Mouse (Mus musculus) spleen, adult 2 months (tissue): ENCODE results near the gene Dirc2. TPM values are rescaled to one million over a fixed set of nuclear protein-coding genes. Genes with fewer than 3 reads are reported as not detected.

ENCODE experiments used
- DNase-seq, 2 experiments: peaks; one replicate each; pipeline versions ENCODE4 v3.0.0 to v3.0.0-alpha.2; 2012 to 2021; ENCODE audit warnings: low spot score in 2 of 2, low read depth in 1 of 2
- H3K27ac ChIP-seq: fragments of 200-500 bp; 2 replicates; pipeline ENCODE4 v1.5.1; 2012; ENCODE audit warnings: low read length, inconsistent platforms; ENCODE audit not compliant: insufficient read depth
- H3K27me3 ChIP-seq: fragments of 200-500 bp; 2 replicates; pipeline ENCODE4 v1.6.1; 2012; ENCODE audit warnings: mild to moderate bottlenecking, moderate library complexity, low read length, inconsistent platforms; ENCODE audit not compliant: control insufficient read depth, insufficient read depth
- H3K36me3 ChIP-seq: fragments of 200-500 bp; 2 replicates; pipeline ENCODE4 v1.6.1; 2012; ENCODE audit warnings: mild to moderate bottlenecking, low read length, inconsistent platforms; ENCODE audit not compliant: control insufficient read depth, insufficient read depth
- H3K4me1 ChIP-seq: fragments of 200-500 bp; 2 replicates; pipeline ENCODE4 v1.6.1; 2011; ENCODE audit warnings: inconsistent platforms; ENCODE audit not compliant: control insufficient read depth, insufficient read depth, insufficient read length
- H3K4me3 ChIP-seq: fragments of 200-500 bp; 2 replicates; pipeline ENCODE4 v1.5.1; 2011; ENCODE audit warnings: mild to moderate bottlenecking, inconsistent platforms; ENCODE audit not compliant: insufficient read depth, insufficient read length; ENCODE audit errors: extremely low read depth
- CTCF ChIP-seq: fragments of 200-500 bp; IDR thresholded peaks from 2 replicates; pipeline ENCODE4 v1.5.1; 2011; ENCODE audit warnings: mild to moderate bottlenecking, inconsistent platforms; ENCODE audit not compliant: insufficient read depth, insufficient read length, insufficient replicate concordance; ENCODE audit errors: extremely low read depth
- POLR2A ChIP-seq: fragments of 200-500 bp; IDR thresholded peaks from 2 replicates; pipeline ENCODE4 v1.6.1; 2011; ENCODE audit warnings: low read depth, low read length, inconsistent platforms
- WGBS: fragments of 180-500 bp; shearing (Covaris S2); methylation state at CpG from one replicate; pipeline ENCODE4 v1.1.7; 2018; 5-methylcytosine and 5-hydroxymethylcytosine counted together
- polyA plus RNA-seq: library from polyadenylated mRNA; depleted of rRNA; stranded (reverse); fragments of >200 nt; gene quantifications from 2 replicates; pipeline ENCODE4 v1.2.3, GENCODE M21; 2012

Gene Dirc2
- polyA plus RNA-seq, 1 experiment = 20.7 TPM

GRCm38 (mm10) chr16:35711004-35711403 is 58.2 kb downstream of the Dirc2 start:
- Histone ChIP-seq H3K36me3 (peaks cover 3% of the 10 kb centered on the region), H3K4me1 (no peaks in the 10 kb centered on the region), H3K27me3 (no peaks in the 10 kb centered on the region), H3K4me3 (no peak overlapping the region), H3K27ac (no peak overlapping the region)
- no peak for DNase-seq
- TF ChIP-seq POLR2A (no peak), CTCF (no peak)
- WGBS = 92% methylated on average over 7 of the region's 7 CpGs

- H3K4me1 ChIP-seq = no peaks in the 10 kb centered on the region
- no peaks in the 10 kb centered on the region for H3K27me3 ChIP-seq
- TF ChIP-seq POLR2A (no peak), CTCF (no peak)
- no peak overlapping the region for H3K4me3 ChIP-seq
- no peak overlapping the region for H3K27ac ChIP-seq
- no peak for DNase-seq
- H3K36me3 ChIP-seq = no peaks in the 10 kb centered on the region; the same call in 1 of the 2 replicates
- WGBS = 93% methylated on average over 5 of the region's 5 CpGs
Measured at GRCm38 (mm10) chr16:35707004-35707403, 62.2 kb downstream of the Dirc2 start.

GRCm38 (mm10) chr16:35704796-35705195 is 64.4 kb downstream of the Dirc2 start:
- WGBS = 95% methylated on average over 14 of the region's 14 CpGs
- no peak for DNase-seq
- Histone ChIP-seq H3K27ac (no peak overlapping the region), H3K36me3 (peaks cover 2% of the 10 kb centered on the region), H3K4me3 (no peak overlapping the region), H3K27me3 (no peaks in the 10 kb centered on the region), H3K4me1 (no peaks in the 10 kb centered on the region)
- no peak for TF ChIP-seq POLR2A
- no peak for TF ChIP-seq CTCF

- no peak for DNase-seq
- H3K4me3 ChIP-seq = no peak overlapping the region
- TF ChIP-seq POLR2A = no peak
- no peak for TF ChIP-seq CTCF
- H3K27ac ChIP-seq = no peak overlapping the region
- no peaks in the 10 kb centered on the region for H3K4me1 ChIP-seq
- H3K27me3 ChIP-seq = no peaks in the 10 kb centered on the region
- H3K36me3 ChIP-seq = peaks cover 3% of the 10 kb centered on the region
- 88% methylated on average over 16 of the region's 16 CpGs for WGBS
Measured at GRCm38 (mm10) chr16:35703763-35704679, 65.1 kb downstream of the Dirc2 start.

- Histone ChIP-seq H3K27ac (no peak overlapping the region), H3K4me1 (no peaks in the 10 kb centered on the region), H3K27me3 (no peaks in the 10 kb centered on the region), H3K36me3 (peaks cover 9% of the 10 kb centered on the region), H3K4me3 (no peak overlapping the region)
- TF ChIP-seq POLR2A (no peak), CTCF (no peak)
- WGBS = 89% methylated on average over 11 of the region's 11 CpGs
- DNase-seq = no peak
Measured at GRCm38 (mm10) chr16:35701823-35702222, 67.3 kb downstream of the Dirc2 start.

GRCm38 (mm10) chr16:35696103-35696502 is 73.1 kb downstream of the Dirc2 start:
- Histone ChIP-seq H3K4me1 (peaks cover 2% of the 10 kb centered on the region; the same call in 1 of the 2 replicates), H3K27ac (peak overlapping the region; percentile 60; the same call in 1 of the 2 replicates), H3K27me3 (no peaks in the 10 kb centered on the region), H3K36me3 (peaks cover 11% of the 10 kb centered on the region), H3K4me3 (peak overlapping the region; percentile 53)
- no peak for TF ChIP-seq POLR2A
- TF ChIP-seq CTCF = no peak
- peak; percentile 10 to 35 for DNase-seq
- 28% methylated on average over 2 of the region's 2 CpGs for WGBS
